Mouse (Mus musculus) forelimb bud, embryonic 11.5 days (tissue): Measurements from ENCODE around the gene Mark1.

ENCODE experiments used
- DNase-seq: peaks from one replicate; pipeline ENCODE4 v3.0.0-alpha.2; 2012; ENCODE audit warnings: low read depth, low spot score

The Mark1 gene

GRCm38 (mm10) chr1:184961853-184962252, 37.5 kb downstream of the Mark1 start:
- no peak for DNase-seq

GRCm38 (mm10) chr1:184958818-184959217, 40.6 kb downstream of the Mark1 start:
- DNase-seq = no peak

DNA sequence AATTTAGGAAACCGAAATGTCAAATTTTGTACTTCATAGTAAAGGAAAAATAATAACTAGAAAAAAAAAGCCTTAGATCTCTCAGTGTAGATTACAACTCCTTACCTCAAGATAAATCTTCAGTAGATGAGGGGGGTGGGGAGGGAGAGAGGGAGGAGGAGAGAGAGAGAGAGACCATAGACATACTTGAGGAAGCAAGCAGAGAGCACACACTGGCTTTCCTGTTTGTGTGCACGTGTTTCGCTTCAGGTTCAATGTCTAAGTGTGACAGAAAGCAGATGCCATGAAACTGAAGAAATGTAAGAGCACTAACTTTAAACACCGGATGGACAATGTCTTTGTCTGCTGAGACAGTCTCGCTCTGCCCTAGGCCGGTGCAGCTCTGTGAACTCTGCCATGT, 41.0 kb downstream of the Mark1 start:
- DNase-seq = no peak

DNA sequence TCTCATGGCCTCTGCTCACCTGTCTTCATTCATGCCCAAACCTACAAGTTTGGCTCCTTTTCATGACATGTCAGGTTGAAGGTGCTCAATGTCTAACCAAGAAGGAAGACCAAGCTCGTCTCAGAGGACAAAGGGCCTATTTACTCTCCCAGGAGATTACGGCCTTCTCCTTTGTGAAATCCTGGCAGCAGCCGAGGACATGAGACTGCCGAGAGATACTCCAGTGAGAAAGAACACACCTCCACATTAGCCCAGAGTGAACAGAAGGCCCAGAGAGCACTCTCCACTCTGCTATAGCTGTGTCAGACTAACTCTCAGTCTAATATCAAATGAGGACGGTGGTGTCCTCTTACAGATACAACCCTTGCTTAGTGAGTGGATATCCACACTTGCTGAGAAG, 47.6 kb downstream of the Mark1 start:
- DNase-seq = no peak

DNA sequence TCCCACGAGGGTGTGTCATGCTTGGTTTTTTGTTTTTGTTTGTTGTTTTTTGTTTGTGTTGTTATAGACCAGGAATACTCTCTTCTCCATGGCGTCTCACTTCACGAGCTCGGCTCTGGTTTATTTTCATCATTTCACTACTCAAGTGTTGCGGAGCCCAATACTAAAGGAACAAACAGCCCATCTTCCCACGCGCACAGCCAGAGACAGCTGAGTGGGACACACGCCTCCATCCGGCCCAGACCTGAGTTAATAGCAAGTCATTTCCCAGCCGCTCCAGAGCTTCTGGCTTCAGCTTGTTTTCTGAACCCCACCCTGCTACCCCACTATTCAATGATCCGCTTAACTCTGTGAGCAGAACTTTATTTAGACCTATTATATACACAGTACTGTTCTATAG, 48.3 kb downstream of the Mark1 start:
- no peak for DNase-seq

DNA sequence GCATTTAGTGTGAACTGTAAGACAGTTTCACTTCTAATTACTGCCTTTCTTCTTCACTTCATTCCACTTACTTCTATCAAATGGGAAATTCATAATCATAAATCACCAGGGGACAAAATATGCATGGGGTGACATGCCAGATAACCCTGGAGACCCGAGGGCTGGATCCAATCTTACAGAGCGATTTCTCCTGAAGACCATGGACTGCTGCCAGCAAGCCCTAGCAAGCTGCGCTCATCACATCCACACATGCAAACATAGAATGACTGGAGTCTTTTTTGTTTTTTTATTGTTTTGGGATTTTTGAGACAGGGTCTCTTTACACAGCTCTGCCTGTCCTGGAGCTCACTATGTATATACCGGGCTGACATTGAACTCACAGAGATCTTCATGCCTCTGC, 61.3 kb downstream of the Mark1 start:
- DNase-seq = no peak

DNA sequence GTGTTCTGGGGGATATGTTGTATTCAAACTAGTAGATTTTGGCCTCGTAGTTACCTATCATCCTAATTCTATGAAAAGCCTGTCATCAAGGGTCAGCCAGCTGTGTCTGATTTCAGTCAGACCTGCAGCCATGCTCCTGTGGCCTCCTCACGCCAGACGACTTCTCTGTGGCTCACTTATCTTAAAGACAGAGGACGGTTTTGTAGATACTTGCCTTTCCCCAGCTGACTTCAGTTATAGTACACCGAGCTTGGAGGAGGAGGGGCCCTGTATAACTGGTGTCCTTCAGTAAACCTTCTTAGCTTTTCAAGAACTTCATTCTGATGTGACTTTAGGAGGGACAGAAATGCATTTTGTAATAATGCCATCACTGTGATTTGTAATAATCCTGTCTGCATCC, 63.4 kb downstream of the Mark1 start:
- DNase-seq = no peak

GRCm38 (mm10) chr1:184935490-184935889, 63.9 kb downstream of the Mark1 start:
- DNase-seq = no peak

- no peak for DNase-seq
These were observed 68.3 kb downstream of the Mark1 start for GRCm38 (mm10) chr1:184931097-184931496.

DNA sequence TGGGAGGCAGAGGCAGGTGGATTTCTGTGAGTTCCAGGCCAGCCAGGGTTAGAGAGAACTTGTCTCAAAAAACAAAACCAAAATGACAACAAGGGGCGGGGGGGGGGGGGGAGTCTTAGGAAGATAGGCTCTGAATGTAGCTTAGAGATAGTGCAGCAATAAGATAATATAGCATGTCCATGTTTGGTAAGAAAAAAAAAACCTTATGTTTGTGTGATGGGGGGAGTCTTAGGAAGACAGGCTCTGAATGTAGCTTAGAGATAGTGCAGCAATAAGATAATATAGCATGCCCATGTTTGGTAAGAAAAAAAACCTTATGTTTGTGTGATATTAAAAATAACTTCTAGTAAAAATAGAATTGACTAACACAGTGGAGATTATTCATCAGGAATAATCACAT, 71.0 kb downstream of the Mark1 start:
- DNase-seq = no peak

GRCm38 (mm10) chr1:184927911-184928310, 71.5 kb downstream of the Mark1 start:
- no peak for DNase-seq

- DNase-seq = no peak
These were observed 76.5 kb downstream of the Mark1 start for GRCm38 (mm10) chr1:184922824-184923223.

DNA sequence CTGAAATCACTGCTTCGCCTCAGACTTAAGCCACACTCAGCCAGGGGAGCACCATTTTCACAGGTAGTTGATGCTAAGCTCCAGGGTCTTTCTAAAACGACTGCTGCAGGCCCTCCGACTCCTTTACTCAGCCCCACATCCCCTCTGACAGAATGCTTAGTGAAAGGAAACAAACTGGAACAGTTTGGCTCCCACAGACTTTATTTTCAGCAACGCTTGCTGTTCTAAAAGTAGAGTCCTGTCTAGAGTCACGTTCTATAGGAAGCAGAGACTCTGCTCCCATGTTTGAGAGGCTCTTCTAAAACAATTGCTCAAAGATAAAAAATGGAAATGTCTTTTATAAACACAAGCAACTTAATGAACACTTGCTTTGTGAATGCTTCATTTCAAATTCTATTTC, 79.3 kb downstream of the Mark1 start:
- no peak for DNase-seq

DNA sequence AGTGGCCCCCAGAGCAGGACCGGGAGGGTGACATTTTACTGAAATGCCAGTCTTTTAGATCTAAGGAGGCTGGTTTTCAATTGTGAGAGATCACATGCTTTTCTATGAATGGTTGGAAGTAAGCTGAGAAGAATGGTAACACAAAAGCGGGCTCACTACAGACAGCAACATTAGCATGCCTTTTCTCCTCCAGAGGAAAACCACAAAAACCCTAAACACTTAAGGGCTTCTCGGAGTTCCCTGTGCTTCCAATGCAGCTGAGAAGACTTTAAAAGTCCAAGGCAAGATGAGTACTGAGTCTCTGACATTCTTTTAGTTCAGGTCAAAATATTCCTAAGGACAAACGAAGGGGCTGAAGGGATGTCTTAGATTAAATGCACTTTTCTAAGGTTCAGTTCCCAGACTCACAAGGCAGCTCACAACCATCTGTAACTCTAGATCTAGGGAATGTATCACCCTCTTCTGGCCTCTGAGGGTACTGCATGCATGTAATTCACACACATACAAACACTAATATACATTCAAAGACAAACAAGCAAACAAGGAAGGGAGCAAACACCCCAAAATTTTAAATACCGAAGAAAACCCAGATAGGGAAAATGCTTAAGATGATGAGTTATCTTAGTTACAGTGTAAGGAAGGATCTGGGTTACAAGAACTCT, 81.0 kb downstream of the Mark1 start:
- DNase-seq = peak; percentile 27

- no peak for DNase-seq
These were observed 87.0 kb downstream of the Mark1 start for GRCm38 (mm10) chr1:184912336-184912735.

DNA sequence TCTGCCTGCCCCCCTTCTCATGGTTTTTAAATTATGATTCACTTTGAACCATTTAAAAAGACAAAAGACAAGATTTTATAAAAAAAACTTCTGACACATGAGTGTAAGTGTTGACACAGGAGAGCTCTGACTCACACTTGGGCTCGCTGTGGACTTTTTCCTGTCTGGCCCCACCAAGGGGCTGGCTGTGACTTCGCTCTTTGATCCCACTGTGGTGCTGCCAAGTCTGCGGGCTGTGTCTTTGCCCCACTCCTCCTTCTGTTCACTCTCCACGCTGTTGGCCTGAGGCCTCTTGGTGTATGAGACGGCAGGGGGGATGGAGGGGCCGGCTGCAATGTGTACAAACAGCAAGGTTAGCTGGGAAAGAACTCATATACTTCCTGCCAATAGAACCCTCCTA, 87.5 kb downstream of the Mark1 start:
- DNase-seq = no peak

- no peak for DNase-seq
These were observed 90.8 kb downstream of the Mark1 start for GRCm38 (mm10) chr1:184908558-184908957.

- DNase-seq = no peak
These were observed 93.2 kb downstream of the Mark1 start for GRCm38 (mm10) chr1:184905904-184906745.

DNA sequence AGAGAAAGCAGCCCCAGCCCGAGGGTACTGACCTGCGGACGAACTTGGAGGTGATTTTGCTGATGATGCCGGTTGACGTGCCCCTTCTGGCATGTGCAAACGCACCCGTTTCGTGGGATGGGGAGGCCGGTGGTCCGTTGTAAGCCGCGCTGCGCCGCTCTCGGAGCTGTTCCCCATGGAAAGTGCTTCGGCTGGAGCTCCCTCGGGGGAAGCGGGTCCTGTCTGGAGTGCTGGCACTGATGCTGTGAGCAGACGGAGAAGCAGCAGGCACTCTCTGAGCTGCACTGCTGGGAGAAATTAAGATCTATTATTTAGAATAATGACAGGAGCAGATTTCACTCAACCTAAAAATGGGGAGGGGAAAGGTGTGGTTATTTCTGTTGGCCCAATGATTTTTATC, 94.0 kb downstream of the Mark1 start:
- DNase-seq = no peak

DNA sequence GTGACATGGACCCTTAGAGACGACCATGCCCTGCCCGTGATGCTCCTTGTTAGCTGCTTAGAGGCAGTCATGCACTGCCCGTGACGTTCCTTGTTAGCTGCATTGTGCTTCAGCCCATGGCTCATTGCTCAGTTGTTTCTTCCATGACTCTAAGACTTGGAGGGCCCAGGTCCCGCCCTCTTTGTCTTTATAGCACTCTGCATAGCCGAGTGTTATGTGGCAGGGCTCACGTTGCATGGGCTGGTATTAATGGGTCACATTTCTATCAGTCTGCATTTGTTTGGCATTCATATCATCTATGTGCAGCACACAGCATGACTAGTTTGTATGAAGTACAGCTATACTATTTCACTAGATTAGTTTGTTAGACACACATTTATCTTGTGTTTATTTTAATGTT, 95.7 kb downstream of the Mark1 start:
- no peak for DNase-seq

DNA sequence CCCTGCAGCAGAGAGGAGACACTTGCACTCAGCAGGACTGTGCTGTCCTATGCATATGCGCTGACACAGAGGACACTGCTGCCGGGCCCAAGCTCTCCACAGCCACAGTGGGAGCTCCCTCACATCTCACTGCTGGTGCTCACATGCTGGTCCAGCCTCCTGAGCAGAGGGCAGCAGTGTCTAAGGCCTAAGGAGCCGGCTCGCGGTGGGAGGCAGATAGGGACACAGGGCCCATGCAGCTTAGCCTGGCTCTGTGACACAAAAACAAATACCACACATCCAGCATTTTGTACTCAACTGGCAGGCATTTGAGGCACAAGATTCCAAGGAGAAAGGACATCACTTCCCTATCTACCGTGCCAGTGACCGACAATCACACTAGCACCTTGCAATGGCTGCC, 96.5 kb downstream of the Mark1 start:
- no peak for DNase-seq

DNA sequence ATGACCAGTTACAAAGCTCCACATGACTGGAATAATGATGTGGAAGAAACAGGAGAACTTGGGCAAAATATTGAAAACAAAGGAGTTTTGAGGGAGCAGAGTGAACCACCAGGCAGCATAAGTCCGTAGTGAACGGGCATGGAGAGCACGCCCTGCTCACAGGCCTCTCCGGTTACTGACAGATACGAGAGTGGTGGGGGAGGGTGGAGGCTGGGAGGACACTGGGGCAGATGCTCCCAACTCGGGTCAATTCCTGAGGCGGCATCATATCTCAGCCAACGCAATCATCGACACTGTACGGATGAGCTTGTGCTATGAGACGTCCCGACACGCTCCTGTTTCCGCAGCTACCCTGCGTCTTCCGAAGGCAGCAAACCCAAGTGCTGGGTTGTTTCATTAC, 102.0 kb downstream of the Mark1 start:
- no peak for DNase-seq

DNA sequence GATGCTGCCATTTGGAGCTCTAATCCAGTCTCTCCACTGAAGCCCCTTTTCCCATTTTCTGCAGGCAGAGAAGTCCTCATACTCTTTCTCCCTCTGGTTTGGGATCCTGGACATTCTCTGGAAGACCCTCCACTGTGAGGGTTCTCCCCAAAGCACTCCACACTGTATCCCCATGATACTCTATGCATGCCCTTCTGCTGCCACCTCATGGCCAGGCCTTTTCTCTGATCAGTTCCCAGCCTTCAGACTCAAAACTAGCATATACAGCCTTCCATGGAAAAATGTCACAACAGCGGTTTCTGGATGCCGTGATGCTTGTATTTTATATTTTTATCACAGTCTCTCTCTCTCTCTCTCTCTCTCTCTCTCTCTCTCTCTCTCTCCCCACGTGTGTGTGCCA, 107.4 kb downstream of the Mark1 start:
- no peak for DNase-seq
